Mouse (Mus musculus): ENCODE measurements around the gene Emc8. TPM values are rescaled to one million over a fixed set of nuclear protein-coding genes. Genes with fewer than 3 reads are reported as not detected.
"Not testable (repeated sequence)": the region's sequence is repeated elsewhere in the genome, so short reads cannot be mapped to it uniquely, and the experiment has no call there.

Emc8 gene
- polyA plus RNA-seq, 1 experiment from 2014 or later: 164 TPM

DNA sequence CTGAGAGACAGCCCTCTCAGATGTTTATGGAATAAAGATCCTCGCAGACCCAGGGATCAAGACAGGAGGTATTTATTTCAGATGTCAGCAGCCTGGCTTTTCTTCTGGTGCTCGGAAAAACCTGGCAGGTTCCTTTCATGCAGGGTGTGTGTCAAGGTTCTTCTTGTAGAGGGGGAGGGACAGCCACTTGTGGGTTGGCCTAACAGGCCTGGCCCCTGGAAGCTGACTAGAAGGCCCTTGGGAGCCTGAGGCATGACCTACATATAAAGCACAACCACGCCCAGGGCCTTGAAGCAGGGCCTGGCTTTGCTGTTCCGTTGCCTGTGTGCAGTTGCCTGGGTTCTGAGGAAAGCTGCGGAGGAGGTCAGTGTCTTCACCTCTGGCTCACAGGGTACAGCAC is 16.7 kb upstream of the Emc8 start:
- H3K27me3 ChIP-seq (replicated peaks): peaks cover 52% of the 10 kb centered on the region
- 53% methylated on average over 5 of the region's 5 CpGs for WGBS
- no peak overlapping the region for H3K27ac ChIP-seq (replicated peaks)
- no peaks in the 10 kb centered on the region for H3K36me3 ChIP-seq
- H3K9ac ChIP-seq: peak overlapping the region; percentile 6; the same call in 1 of the 2 replicates
- ATAC-seq (ENCODE audit: extremely low read depth, insufficient number of reproducible peaks, low FRiP score, low TSS enrichment): no peak
- H3K9me3 ChIP-seq: no peaks in the 10 kb centered on the region
- no peak overlapping the region for H3K4me3 ChIP-seq
- peaks cover 2% of the 10 kb centered on the region; the same call in 1 of the 2 replicates for H3K4me1 ChIP-seq
- no peak overlapping the region for H3K4me2 ChIP-seq

DNA sequence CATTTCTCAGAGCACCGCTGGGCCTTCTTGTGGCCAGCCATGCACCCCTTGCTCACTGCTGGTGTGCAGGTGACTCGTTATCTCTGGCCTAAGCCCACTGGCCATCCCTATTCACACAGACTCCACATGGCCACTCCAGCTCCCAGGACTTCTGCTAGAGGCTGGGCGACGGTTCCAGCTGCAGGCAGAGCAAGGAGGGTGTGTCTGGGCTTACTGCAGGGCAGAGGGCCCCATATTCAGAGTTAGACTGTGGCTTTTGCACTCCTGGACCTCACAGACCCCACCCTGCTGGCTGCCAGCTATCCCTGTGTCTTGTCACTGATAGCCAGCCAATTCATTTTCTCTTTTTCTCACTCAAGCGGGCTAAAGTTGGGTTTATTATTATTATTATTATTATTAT is 15.7 kb upstream of the Emc8 start:
- ATAC-seq (ENCODE audit: extremely low read depth, insufficient number of reproducible peaks, low FRiP score, low TSS enrichment): no peak
- H3K27ac ChIP-seq (replicated peaks): no peak overlapping the region
- no peaks in the 10 kb centered on the region for H3K36me3 ChIP-seq
- H3K4me2 ChIP-seq: no peak overlapping the region
- H3K27me3 ChIP-seq (replicated peaks): peaks cover 54% of the 10 kb centered on the region
- H3K4me3 ChIP-seq: no peak overlapping the region
- 61% methylated on average over 5 of the region's 5 CpGs for WGBS
- H3K4me1 ChIP-seq: peaks cover 4% of the 10 kb centered on the region; the same call in 1 of the 2 replicates
- H3K9me3 ChIP-seq: no peaks in the 10 kb centered on the region
- H3K9ac ChIP-seq: no peak overlapping the region

DNA sequence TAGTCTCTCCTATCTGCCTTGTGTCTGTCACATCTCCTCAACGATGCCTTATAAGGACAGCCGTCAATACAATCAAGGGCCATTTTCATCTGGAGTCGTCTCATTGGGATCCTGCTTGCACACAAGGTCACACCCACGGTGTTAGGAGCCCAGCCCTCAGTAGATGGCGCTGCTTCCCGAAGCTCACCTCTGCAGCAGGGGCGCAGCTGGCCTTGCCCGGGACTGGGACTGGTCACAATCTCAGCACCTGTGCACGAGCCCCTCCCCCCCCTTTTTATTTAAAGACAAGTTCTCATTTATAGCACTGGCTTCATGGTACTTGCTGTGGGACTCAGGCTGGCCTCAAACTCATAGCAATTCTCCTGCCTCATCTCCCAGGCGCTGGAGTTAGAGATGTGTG is 15.2 kb upstream of the Emc8 start:
- no peak for ATAC-seq (ENCODE audit: extremely low read depth, insufficient number of reproducible peaks, low FRiP score, low TSS enrichment)
- no peaks in the 10 kb centered on the region for H3K36me3 ChIP-seq
- H3K9ac ChIP-seq: no peak overlapping the region
- H3K9me3 ChIP-seq: no peaks in the 10 kb centered on the region
- no peak overlapping the region for H3K4me2 ChIP-seq
- no peak overlapping the region for H3K4me3 ChIP-seq
- peaks cover 4% of the 10 kb centered on the region; the same call in 1 of the 2 replicates for H3K4me1 ChIP-seq
- 13% methylated on average over 10 of the region's 10 CpGs for WGBS
- H3K27me3 ChIP-seq (replicated peaks): peaks cover 52% of the 10 kb centered on the region
- H3K27ac ChIP-seq (replicated peaks): no peak overlapping the region

DNA sequence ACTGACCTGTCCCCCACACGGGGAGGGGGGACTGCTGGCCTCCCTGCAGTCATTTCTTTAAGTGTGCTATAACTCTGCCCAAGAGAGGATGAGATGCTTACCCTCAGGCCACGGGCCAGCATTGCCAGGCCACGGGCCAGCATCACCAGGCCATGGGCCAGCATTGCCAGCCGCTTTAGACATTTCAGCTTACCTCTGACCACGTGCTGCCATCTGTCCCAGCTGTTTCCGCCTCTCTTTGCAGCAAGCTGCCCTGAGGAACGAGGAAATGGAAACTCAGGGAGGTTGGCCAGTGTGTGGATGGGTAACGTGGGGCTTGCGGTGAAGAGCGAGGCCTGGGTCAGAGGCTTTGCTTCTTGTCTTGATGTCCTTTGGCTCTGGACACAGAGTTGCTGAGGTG is 12.7 kb upstream of the Emc8 start:
- Histone ChIP-seq H3K4me1 (peaks cover 4% of the 10 kb centered on the region; the same call in 1 of the 2 replicates), H3K4me2 (no peak overlapping the region), H3K9me3 (no peaks in the 10 kb centered on the region), H3K27me3 (replicated peaks) (peaks cover 30% of the 10 kb centered on the region), H3K4me3 (no peak overlapping the region), H3K36me3 (peaks cover 9% of the 10 kb centered on the region), H3K9ac (no peak overlapping the region), H3K27ac (replicated peaks) (no peak overlapping the region)
- 73% methylated on average over 10 of the region's 10 CpGs for WGBS
- ATAC-seq (ENCODE audit: extremely low read depth, insufficient number of reproducible peaks, low FRiP score, low TSS enrichment): no peak

DNA sequence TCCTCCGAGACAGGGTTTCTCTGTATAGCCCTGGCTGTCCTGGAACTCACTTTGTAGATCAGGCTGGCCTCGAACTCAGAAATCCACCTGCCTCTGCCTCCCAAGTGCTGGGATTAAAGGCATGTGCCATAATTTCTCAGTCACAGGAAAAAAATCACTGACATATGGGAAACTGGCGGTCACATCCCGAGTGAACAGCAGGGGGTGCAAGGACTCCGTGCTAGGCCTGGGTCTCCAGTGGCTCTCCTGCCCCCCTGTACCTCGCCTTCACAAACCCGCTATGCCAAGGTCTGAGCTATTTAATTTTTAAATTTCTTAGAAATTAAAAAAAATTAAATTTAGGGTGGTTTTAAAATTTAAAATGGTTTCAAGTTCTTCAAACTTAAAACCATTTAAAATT is 12.0 kb upstream of the Emc8 start:
- H3K9me3 ChIP-seq; H3K27ac ChIP-seq (replicated peaks); H3K4me1 ChIP-seq; ATAC-seq (ENCODE audit: extremely low read depth, insufficient number of reproducible peaks, low FRiP score, low TSS enrichment); H3K4me2 ChIP-seq; H3K4me3 ChIP-seq: not testable (repeated sequence)
- H3K27me3 ChIP-seq (replicated peaks): peaks cover 28% of the 10 kb centered on the region
- H3K36me3 ChIP-seq: peaks cover 16% of the 10 kb centered on the region
- WGBS: 49% methylated on average over 7 of the region's 7 CpGs
- H3K9ac ChIP-seq: peak overlapping the region; percentile 2

DNA sequence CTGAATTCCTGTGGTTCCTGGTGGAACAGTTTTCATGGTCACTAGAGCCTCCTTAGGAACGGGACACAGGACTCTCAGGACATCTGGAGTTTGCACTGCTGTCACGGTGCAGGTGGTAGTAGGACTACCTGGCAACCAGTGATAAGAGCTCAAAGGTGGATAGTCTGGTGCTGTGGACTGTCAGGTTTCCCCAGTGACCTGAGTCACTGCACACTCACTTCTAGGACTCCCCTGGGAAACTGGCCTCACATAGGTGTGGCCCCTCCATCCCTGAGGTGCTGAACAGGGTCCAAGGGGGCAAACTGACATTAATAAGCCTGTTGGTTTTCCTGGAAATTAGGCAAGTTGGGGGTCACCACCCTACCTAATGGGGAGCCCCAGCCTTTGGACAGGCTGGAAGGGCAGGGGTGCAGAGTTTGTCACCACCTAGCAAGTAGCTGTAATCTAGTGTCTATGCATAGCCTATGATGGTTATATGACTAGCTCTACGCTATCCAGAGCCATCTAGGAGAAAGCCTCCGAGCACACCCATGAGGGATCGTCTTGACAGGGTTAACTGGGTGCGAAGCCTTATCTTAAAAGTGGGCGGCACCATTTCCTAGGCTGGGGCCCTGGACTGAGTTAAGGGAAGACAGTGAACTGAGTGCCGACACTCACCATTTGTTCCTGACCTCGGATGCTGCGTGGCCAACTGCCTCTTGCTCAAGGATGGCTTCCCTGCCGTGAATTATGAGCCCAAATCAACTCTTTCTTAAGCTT is 11.4 kb upstream of the Emc8 start:
- H3K27me3 ChIP-seq (replicated peaks): peaks cover 28% of the 10 kb centered on the region
- no peak overlapping the region for H3K27ac ChIP-seq (replicated peaks)
- peaks cover 22% of the 10 kb centered on the region for H3K36me3 ChIP-seq
- ATAC-seq (ENCODE audit: extremely low read depth, insufficient number of reproducible peaks, low FRiP score, low TSS enrichment): no peak
- H3K9me3 ChIP-seq: no peaks in the 10 kb centered on the region
- WGBS: 22% methylated on average over 11 of the region's 11 CpGs
- H3K9ac ChIP-seq: peak overlapping the region; percentile 2
- no peak overlapping the region for H3K4me3 ChIP-seq
- no peak overlapping the region for H3K4me2 ChIP-seq
- H3K4me1 ChIP-seq: peaks cover 4% of the 10 kb centered on the region; the same call in 1 of the 2 replicates

- H3K4me2 ChIP-seq: no peak overlapping the region
- H3K36me3 ChIP-seq: peaks cover 31% of the 10 kb centered on the region
- no peak overlapping the region for H3K27ac ChIP-seq (replicated peaks)
- no peaks in the 10 kb centered on the region for H3K9me3 ChIP-seq
- H3K4me3 ChIP-seq: no peak overlapping the region
- H3K27me3 ChIP-seq (replicated peaks): peaks cover 28% of the 10 kb centered on the region
- 12% methylated on average over 10 of the region's 10 CpGs for WGBS
- no peak for ATAC-seq (ENCODE audit: extremely low read depth, insufficient number of reproducible peaks, low FRiP score, low TSS enrichment)
- H3K9ac ChIP-seq: no peak overlapping the region
- peaks cover 4% of the 10 kb centered on the region; the same call in 1 of the 2 replicates for H3K4me1 ChIP-seq
Measured at GRCm38 (mm10) chr8:120678447-120678846, 10.1 kb upstream of the Emc8 start.

DNA sequence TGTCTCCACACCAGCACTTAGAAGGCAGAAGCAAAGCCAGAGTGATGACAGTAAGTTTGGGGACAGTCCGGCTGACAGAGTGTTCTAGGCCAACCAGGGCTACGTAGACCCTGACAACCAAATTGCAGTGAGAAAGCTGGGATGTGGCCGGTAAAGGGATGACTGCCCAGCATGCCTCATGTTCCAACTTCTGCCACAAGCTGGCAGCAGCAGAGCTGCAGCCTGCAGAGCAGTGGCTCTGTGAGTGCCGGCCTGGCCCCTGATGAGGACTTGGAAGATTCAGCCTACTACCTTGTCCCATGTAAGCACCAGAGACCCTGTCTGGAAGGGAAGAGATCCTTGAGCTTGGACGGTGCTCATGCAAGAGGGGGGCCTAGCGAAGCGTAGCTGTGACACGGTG is 7.3 kb upstream of the Emc8 start:
- no peak overlapping the region for H3K27ac ChIP-seq (replicated peaks)
- H3K9me3 ChIP-seq: no peaks in the 10 kb centered on the region
- no peak overlapping the region for H3K4me3 ChIP-seq
- ATAC-seq (ENCODE audit: extremely low read depth, insufficient number of reproducible peaks, low FRiP score, low TSS enrichment): no peak
- H3K9ac ChIP-seq: no peak overlapping the region
- no peak overlapping the region for H3K4me2 ChIP-seq
- peaks cover 59% of the 10 kb centered on the region for H3K36me3 ChIP-seq
- H3K27me3 ChIP-seq (replicated peaks): peaks cover 12% of the 10 kb centered on the region
- 67% methylated on average over 8 of the region's 8 CpGs for WGBS
- peaks cover 19% of the 10 kb centered on the region for H3K4me1 ChIP-seq

DNA sequence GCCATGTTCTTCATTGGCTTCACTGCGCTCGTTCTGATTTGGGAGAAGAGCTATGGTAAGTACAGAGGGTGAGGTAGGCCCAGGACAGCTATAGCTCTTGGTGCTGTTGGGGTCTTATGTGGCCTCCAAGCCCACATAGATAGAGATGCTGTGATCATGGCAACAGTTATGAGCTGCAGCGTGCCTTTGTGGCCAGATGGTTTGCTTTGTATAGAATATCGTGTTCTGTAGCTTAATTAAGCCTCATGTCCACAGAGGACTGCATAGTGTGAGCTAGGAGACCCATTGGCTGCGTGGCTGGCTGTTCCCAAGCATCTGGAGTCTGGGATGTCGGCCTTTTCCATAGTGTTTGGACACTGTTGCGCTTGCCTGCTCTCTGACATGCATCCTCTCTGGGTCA is 4.9 kb upstream of the Emc8 start:
- H3K4me2 ChIP-seq: no peak overlapping the region
- no peaks in the 10 kb centered on the region for H3K9me3 ChIP-seq
- H3K4me1 ChIP-seq: peaks cover 35% of the 10 kb centered on the region
- no peak for ATAC-seq (ENCODE audit: extremely low read depth, insufficient number of reproducible peaks, low FRiP score, low TSS enrichment)
- no peak overlapping the region for H3K4me3 ChIP-seq
- H3K9ac ChIP-seq: no peak overlapping the region
- WGBS: 92% methylated on average over 7 of the region's 7 CpGs
- no peaks in the 10 kb centered on the region; the same call in 1 of the 2 replicates for H3K27me3 ChIP-seq (replicated peaks)
- H3K36me3 ChIP-seq: peaks cover 74% of the 10 kb centered on the region
- no peak overlapping the region for H3K27ac ChIP-seq (replicated peaks)

DNA sequence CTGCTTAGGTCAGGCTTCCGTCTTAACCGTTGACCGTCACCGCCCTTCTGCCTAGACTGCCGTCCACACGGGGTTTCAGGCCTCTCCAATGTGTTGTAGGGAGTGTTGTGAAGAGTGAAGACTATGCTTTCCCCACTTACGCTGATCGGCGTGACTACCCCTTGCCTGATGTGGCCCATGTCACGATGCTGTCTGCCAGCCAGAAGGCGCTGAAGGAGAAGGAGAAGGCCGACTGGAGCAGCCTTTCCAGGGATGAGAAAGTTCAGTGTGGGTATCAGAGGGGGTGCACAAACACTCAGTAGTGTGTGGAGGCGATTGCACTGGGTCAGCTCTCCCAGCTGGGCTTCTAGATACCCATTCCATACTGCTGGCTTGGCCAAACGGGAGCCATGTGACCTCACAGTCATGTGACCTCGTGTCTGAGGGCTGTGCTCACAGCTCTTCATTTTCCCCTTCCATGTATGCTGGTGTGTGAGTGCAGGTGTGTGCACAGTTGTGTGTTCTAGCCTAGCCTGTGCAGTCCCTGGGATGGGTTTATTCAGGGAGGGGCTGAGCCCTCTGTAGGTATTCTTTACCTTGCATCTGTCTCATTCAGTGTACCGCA is 4.4 kb upstream of the Emc8 start:
- Histone ChIP-seq H3K27ac (replicated peaks) (no peak overlapping the region), H3K4me1 (peaks cover 35% of the 10 kb centered on the region), H3K4me2 (no peak overlapping the region), H3K9me3 (no peaks in the 10 kb centered on the region), H3K9ac (no peak overlapping the region), H3K4me3 (no peak overlapping the region), H3K36me3 (peaks cover 74% of the 10 kb centered on the region), H3K27me3 (replicated peaks) (no peaks in the 10 kb centered on the region; the same call in 1 of the 2 replicates)
- no peak for ATAC-seq (ENCODE audit: extremely low read depth, insufficient number of reproducible peaks, low FRiP score, low TSS enrichment)
- 88% methylated on average over 16 of the region's 16 CpGs for WGBS

DNA sequence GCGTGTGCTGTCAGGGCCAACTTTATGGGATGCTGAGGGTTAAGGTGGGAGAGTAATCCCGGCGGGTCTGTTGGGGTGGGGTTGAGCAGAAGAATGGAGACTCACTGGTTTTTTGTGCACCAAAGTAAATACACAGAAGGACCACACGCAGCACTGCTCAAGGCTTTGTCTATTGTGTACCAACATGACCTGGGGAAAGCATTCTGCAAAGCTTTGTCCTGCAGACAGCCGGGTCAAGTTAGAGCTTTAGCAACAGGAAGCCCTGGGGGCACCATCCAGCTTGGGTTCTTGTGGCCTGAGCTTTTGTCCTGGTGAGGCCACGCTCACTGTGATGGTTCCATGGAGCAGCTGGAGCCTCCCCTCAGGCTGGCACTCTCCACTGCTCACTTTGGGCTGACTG is 3.4 kb upstream of the Emc8 start:
- H3K4me1 ChIP-seq: peaks cover 38% of the 10 kb centered on the region
- H3K36me3 ChIP-seq: peaks cover 68% of the 10 kb centered on the region
- no peaks in the 10 kb centered on the region for H3K9me3 ChIP-seq
- 79% methylated on average over 6 of the region's 6 CpGs for WGBS
- no peak overlapping the region for H3K27ac ChIP-seq (replicated peaks)
- no peak for ATAC-seq (ENCODE audit: extremely low read depth, insufficient number of reproducible peaks, low FRiP score, low TSS enrichment)
- H3K27me3 ChIP-seq (replicated peaks): no peaks in the 10 kb centered on the region
- no peak overlapping the region for H3K4me3 ChIP-seq
- H3K4me2 ChIP-seq: no peak overlapping the region
- H3K9ac ChIP-seq: no peak overlapping the region
